In genomic region chr4:123560896-123561295, GRCm38 (mm10) we compare ENCODE assay signal across 20 mouse cellular contexts.
"Had no signal": no experiment of that assay in that cellular context is flagged by ENCODE, and none has a peak within 500 bp of the region (broad histone marks: within the 10 kb centered on the region; RNA-seq: fewer than 3 reads in every experiment).

No protein-coding gene starts in this region.

- H3K27me3 ChIP-seq: limb, embryonic 13.5 days; liver, embryonic 13.5 days; megakaryocyte, embryonic 14.5 days; midbrain, embryonic 12.5 days; midbrain, embryonic 15.5 days; neural tube, embryonic 12.5 days; neural tube, embryonic 15.5 days had no signal

- H3K9ac ChIP-seq: limb, embryonic 13.5 days; liver, embryonic 13.5 days; lung, embryonic 14.5 days; midbrain, embryonic 12.5 days; midbrain, embryonic 15.5 days; neural tube, embryonic 12.5 days; neural tube, embryonic 15.5 days had no signal

- H3K36me3 ChIP-seq: limb, embryonic 10.5 days; limb, embryonic 13.5 days; liver, embryonic 13.5 days; midbrain, embryonic 12.5 days; midbrain, embryonic 15.5 days; neural tube, embryonic 12.5 days; neural tube, embryonic 15.5 days had no signal

- H3K4me2 ChIP-seq: limb, embryonic 13.5 days; liver, embryonic 13.5 days; lung, embryonic 14.5 days; midbrain, embryonic 12.5 days; midbrain, embryonic 15.5 days; neural tube, embryonic 12.5 days; neural tube, embryonic 15.5 days had no signal

- H3K27ac ChIP-seq: kidney, postnatal 0 days; layer of hippocampus, adult 2 months; limb, embryonic 10.5 days; limb, embryonic 13.5 days; liver, embryonic 13.5 days; midbrain, embryonic 12.5 days; midbrain, embryonic 15.5 days; neural tube, embryonic 12.5 days; neural tube, embryonic 15.5 days had no signal

- ATAC-seq: intestine, postnatal 0 days; midbrain, embryonic 15.5 days had no signal

- DNase-seq: kidney, postnatal 25 days; layer of hippocampus, adult 9-11 months; liver; liver, embryonic 13.5 days; lung, embryonic 14.5 days; right cerebral cortex, adult 18-20 months; right cerebral cortex, postnatal 14 days; right cerebral cortex, postnatal 4 days; thymus, adult 18-20 months; thymus, postnatal 36 days had no signal

- H3K4me3 ChIP-seq: layer of hippocampus, adult 2 months; limb, embryonic 10.5 days; limb, embryonic 13.5 days; liver, embryonic 13.5 days; megakaryocyte, embryonic 14.5 days; midbrain, embryonic 12.5 days; midbrain, embryonic 15.5 days; neural tube, embryonic 12.5 days; neural tube, embryonic 15.5 days had no signal

- H3K9me3 ChIP-seq: limb, embryonic 10.5 days; limb, embryonic 13.5 days; liver, embryonic 13.5 days; megakaryocyte, embryonic 14.5 days; midbrain, embryonic 12.5 days; midbrain, embryonic 15.5 days; neural tube, embryonic 12.5 days; neural tube, embryonic 15.5 days had no signal
